Mouse (Mus musculus) MEL (cell line): Measurements from ENCODE around the gene Sez6l.

Experiments
- CTCF ChIP-seq, 3 experiments: IDR thresholded peaks in 2 of 3; conservative IDR thresholded peaks in 1 of 3; 2 replicates each; pipeline ENCODE4 v1.5.1; 2011 to 2012; ENCODE audit warnings: low read length in 3 of 3, low read depth in 2 of 3, mild to moderate bottlenecking in 2 of 3, improper control_type of control experiment in 1 of 3, inconsistent platforms in 1 of 3, mixed read lengths in 1 of 3, moderate library complexity in 1 of 3; ENCODE audit not compliant: control insufficient read depth in 1 of 3, insufficient read depth in 1 of 3, poor library complexity in 1 of 3, severe bottlenecking in 1 of 3
- EP300 ChIP-seq, 2 experiments: IDR thresholded peaks; 2 replicates each; pipeline ENCODE4 v1.6.1; 2011; ENCODE audit warnings: improper control_type of control experiment in 2 of 2, low read length in 2 of 2, low read depth in 1 of 2, mild to moderate bottlenecking in 1 of 2
- GABPA ChIP-seq: IDR thresholded peaks from 2 replicates; pipeline ENCODE4 v1.6.1; 2012; ENCODE audit warnings: low read depth, mild to moderate bottlenecking, inconsistent platforms, low read length, improper control_type of control experiment, moderate library complexity
- HCFC1 ChIP-seq: IDR thresholded peaks from 2 replicates; pipeline ENCODE4 v1.6.1; 2012; ENCODE audit warnings: low read depth, mild to moderate bottlenecking, inconsistent platforms, low read length, improper control_type of control experiment, moderate library complexity
- JUND ChIP-seq: IDR thresholded peaks from 2 replicates; pipeline ENCODE4 v1.6.1; 2011; ENCODE audit warnings: low read depth, mild to moderate bottlenecking, improper control_type of control experiment, low read length
- MAFK ChIP-seq: IDR thresholded peaks from 2 replicates; pipeline ENCODE4 v1.6.1; 2011; ENCODE audit warnings: low read depth, mild to moderate bottlenecking, low read length, improper control_type of control experiment, borderline replicate concordance
- MAX ChIP-seq: IDR thresholded peaks from 2 replicates; pipeline ENCODE4 v1.6.1; 2011; ENCODE audit warnings: low read length, improper control_type of control experiment
- MXI1 ChIP-seq: IDR thresholded peaks from 2 replicates; pipeline ENCODE4 v1.6.1; 2011; ENCODE audit warnings: mild to moderate bottlenecking, low read depth, low read length, improper control_type of control experiment
- POLR2A ChIP-seq, 2 experiments: IDR thresholded peaks; 2 replicates each; pipeline ENCODE4 v1.6.1; 2011 to 2012; ENCODE audit warnings: low read length in 2 of 2, mild to moderate bottlenecking in 2 of 2, control low read depth in 1 of 2, improper control_type of control experiment in 1 of 2, low read depth in 1 of 2, moderate library complexity in 1 of 2; ENCODE audit not compliant: control insufficient read depth in 1 of 2, insufficient read depth in 1 of 2, poor library complexity in 1 of 2
- SMC3 ChIP-seq: IDR thresholded peaks from 2 replicates; pipeline ENCODE4 v1.6.1; 2011; ENCODE audit warnings: low read depth, low read length, improper control_type of control experiment
- ZC3H11A ChIP-seq: IDR thresholded peaks from 2 replicates; pipeline ENCODE4 v1.6.1; 2012; ENCODE audit warnings: low read depth, mild to moderate bottlenecking, inconsistent platforms, low read length, improper control_type of control experiment
- ZKSCAN1 ChIP-seq: IDR thresholded peaks from 2 replicates; pipeline ENCODE4 v1.6.1; 2012; ENCODE audit warnings: low read depth, mild to moderate bottlenecking, inconsistent platforms, low read length, improper control_type of control experiment, moderate library complexity

- TF ChIP-seq CTCF (IDR thresholded peaks at IDR 0.05 in 2 of 3, conservative IDR thresholded peaks at IDR 0.05 in 1 of 3; ENCODE audit: control insufficient read depth in 1 of 3, insufficient read depth in 1 of 3, low read depth in 2 of 3, low read length in 3 of 3, poor library complexity in 1 of 3, severe bottlenecking in 1 of 3) (no peak), POLR2A (IDR thresholded peaks at IDR 0.05; ENCODE audit: control insufficient read depth in 1 of 2, insufficient read depth in 1 of 2, low read depth in 1 of 2, low read length in 2 of 2, poor library complexity in 1 of 2) (no peak), MAX (no peak), SMC3 (no peak), MXI1 (no peak), GABPA (no peak), HCFC1 (no peak), ZKSCAN1 (no peak), ZC3H11A (no peak), EP300 (IDR thresholded peaks at IDR 0.05; ENCODE audit: low read depth in 1 of 2, low read length in 2 of 2) (no peak), MAFK (no peak), JUND (no peak)
Measured at GRCm38 (mm10) chr5:112607867-112608516, 31.0 kb upstream of the Sez6l start.
